Mouse (Mus musculus): Measurements from ENCODE around the gene Col6a4. TPM values are rescaled to one million over a fixed set of nuclear protein-coding genes. Genes with fewer than 3 reads are reported as not detected.

Col6a4 gene
- polyA plus RNA-seq, 1 experiment from 2014 or later: 2.0 TPM

- Histone ChIP-seq H3K9me3 (ENCODE audit: control insufficient read depth, low read length) (no peaks in the 10 kb centered on the region), H3K27me3 (ENCODE audit: control insufficient read depth, insufficient read depth, low read depth, low read length) (no peaks in the 10 kb centered on the region), H3K36me3 (ENCODE audit: control insufficient read depth, insufficient read depth, low read length) (no peaks in the 10 kb centered on the region), H3K4me2 (ENCODE audit: low read depth, low read length) (no peak overlapping the region), H3K9ac (ENCODE audit: low read length) (no peak overlapping the region), H3K4me3 (ENCODE audit: low read length) (no peak overlapping the region), H3K27ac (ENCODE audit: low read length) (no peak overlapping the region), H3K4me1 (replicated peaks; ENCODE audit: control insufficient read depth, insufficient read depth, low read length) (no peaks in the 10 kb centered on the region)
- 93% methylated on average over 1 of the region's 1 CpGs for WGBS
- no peak for ATAC-seq (ENCODE audit: low read depth)
Measured at GRCm38 (mm10) chr9:105949755-105950154, 146.8 kb downstream of the Col6a4 start.

- Histone ChIP-seq H3K36me3 (ENCODE audit: control insufficient read depth, insufficient read depth, low read length) (no peaks in the 10 kb centered on the region), H3K27ac (ENCODE audit: low read length) (no peak overlapping the region), H3K4me2 (ENCODE audit: low read depth, low read length) (no peak overlapping the region), H3K4me1 (replicated peaks; ENCODE audit: control insufficient read depth, insufficient read depth, low read length) (no peaks in the 10 kb centered on the region), H3K9ac (ENCODE audit: low read length) (no peak overlapping the region), H3K27me3 (ENCODE audit: control insufficient read depth, insufficient read depth, low read depth, low read length) (no peaks in the 10 kb centered on the region), H3K9me3 (ENCODE audit: control insufficient read depth, low read length) (no peaks in the 10 kb centered on the region), H3K4me3 (ENCODE audit: low read length) (no peak overlapping the region)
- ATAC-seq (ENCODE audit: low read depth): no peak
- 62% methylated on average over 3 of the region's 3 CpGs for WGBS
Measured at GRCm38 (mm10) chr9:105947577-105947976, 149.0 kb downstream of the Col6a4 start.

Other genes starting within 250 kb of the Col6a4 start
- 0.49 and 0.63 TPM in 2 replicates for gene Col6a5, start 136.1 kb downstream of the Col6a4 start, polyA plus RNA-seq (2015; fragmentation: Nextera tagmentation; extraction: Ambion mirVana)
- gene Glyctk, start 61.4 kb upstream of the Col6a4 start, polyA plus RNA-seq (2015; fragmentation: Nextera tagmentation; extraction: Ambion mirVana): 1.4 and 1.9 TPM in 2 replicates
- 16.3 and 17.5 TPM in 2 replicates for gene Wdr82, start 74.1 kb upstream of the Col6a4 start, polyA plus RNA-seq (2015; fragmentation: Nextera tagmentation; extraction: Ambion mirVana)
- gene Ppm1m, start 103.0 kb upstream of the Col6a4 start, polyA plus RNA-seq (2015; fragmentation: Nextera tagmentation; extraction: Ambion mirVana): 53.1 and 56.7 TPM in 2 replicates
- gene Twf2, start 106.3 kb upstream of the Col6a4 start, polyA plus RNA-seq (2015; fragmentation: Nextera tagmentation; extraction: Ambion mirVana): 69.8 and 69.9 TPM in 2 replicates
- 0.11 TPM in 1 of 2 replicates, not detected in the other for gene Tlr9, start 125.8 kb upstream of the Col6a4 start, polyA plus RNA-seq (2015; fragmentation: Nextera tagmentation; extraction: Ambion mirVana)
- 139 and 145 TPM in 2 replicates for gene Alas1, start 151.9 kb upstream of the Col6a4 start, polyA plus RNA-seq (2015; fragmentation: Nextera tagmentation; extraction: Ambion mirVana)
- gene Poc1a, start 184.3 kb upstream of the Col6a4 start, polyA plus RNA-seq (2015; fragmentation: Nextera tagmentation; extraction: Ambion mirVana): 32.3 and 32.4 TPM in 2 replicates

All from lung, embryonic 16.5 days (tissue).